Mouse (Mus musculus) lung, embryonic 16.5 days (tissue): ENCODE measurements around the gene Vmn1r233. TPM values are rescaled to one million over a fixed set of nuclear protein-coding genes. Genes with fewer than 3 reads are reported as not detected.

Source experiments
- ATAC-seq: fragments of 200-750 bp; cut with Nextera tagmentation; 2 replicates; pipeline ENCODE4 v1.8.0; 2017; ENCODE audit warnings: low read depth, mild to moderate bottlenecking, moderate library complexity
- H3K27ac ChIP-seq: fragments of 300-500 bp; sonication (generic); 2 replicates; pipeline ENCODE4 v1.5.1; 2014; ENCODE audit warnings: mild to moderate bottlenecking, control low read depth, low read length
- H3K27me3 ChIP-seq: fragments of 300-500 bp; sonication (generic); 2 replicates; pipeline ENCODE4 v1.6.1; 2014; ENCODE audit warnings: low read depth, low read length, mixed read lengths; ENCODE audit not compliant: control insufficient read depth, insufficient read depth
- H3K36me3 ChIP-seq: fragments of 300-500 bp; sonication (generic); 2 replicates; pipeline ENCODE4 v1.6.1; 2014; ENCODE audit warnings: low read length; ENCODE audit not compliant: control insufficient read depth, insufficient read depth
- H3K4me1 ChIP-seq: fragments of 300-500 bp; sonication (generic); replicated peaks from 2 replicates; pipeline ENCODE4 v1.6.1; 2014; ENCODE audit warnings: low read length, mixed read lengths; ENCODE audit not compliant: control insufficient read depth, insufficient read depth
- H3K4me2 ChIP-seq: fragments of 300-500 bp; sonication (generic); 2 replicates; pipeline ENCODE4 v1.6.1; 2014; ENCODE audit warnings: low read depth, low read length, control low read depth
- H3K4me3 ChIP-seq: fragments of 300-500 bp; sonication (generic); 2 replicates; pipeline ENCODE4 v1.5.1; 2014; ENCODE audit warnings: mild to moderate bottlenecking, low read length, control low read depth
- H3K9ac ChIP-seq: fragments of 300-500 bp; sonication (generic); 2 replicates; pipeline ENCODE4 v1.6.1; 2014; ENCODE audit warnings: low read length, control low read depth
- H3K9me3 ChIP-seq: fragments of 300-500 bp; sonication (generic); 2 replicates; pipeline ENCODE4 v1.6.1; 2016; ENCODE audit warnings: low read length; ENCODE audit not compliant: control insufficient read depth
- WGBS: fragments of 180-500 bp; shearing (Covaris S2); extraction: QIAGEN DNeasy Blood & Tissue Kit; methylation state at CpG from one replicate; pipeline ENCODE4 v1.1.7; 2014; 5-methylcytosine and 5-hydroxymethylcytosine counted together
- polyA plus RNA-seq: library from polyadenylated mRNA; unstranded; fragments of >200 nt; fragmentation: Nextera tagmentation; extraction: Ambion mirVana; gene quantifications from 2 replicates; pipeline ENCODE4 v1.2.1, GENCODE M21; 2015

The Vmn1r233 gene
- not detected in 2 replicates for polyA plus RNA-seq

DNA sequence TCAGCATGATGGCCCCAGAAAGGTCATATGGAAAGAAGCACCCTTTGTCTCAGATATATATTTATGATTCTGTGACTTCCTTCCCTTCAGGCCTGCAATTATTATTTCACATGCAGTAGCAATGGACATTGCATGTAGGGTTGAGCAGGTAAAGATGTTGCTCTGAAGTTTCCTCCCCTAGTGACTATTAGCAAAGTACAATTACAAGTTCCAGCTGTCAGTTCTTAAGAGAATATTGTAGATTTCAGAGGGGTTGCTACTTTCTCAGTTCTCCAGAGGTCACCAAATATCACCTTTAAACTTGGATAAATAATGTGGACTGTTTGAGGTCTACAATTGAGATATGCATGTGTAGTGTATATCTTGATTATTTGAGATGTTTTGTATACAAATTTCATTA lies at the start of gene Vmn1r233:
Gene Vmn1r233, minus strand, starts transcription at position 101 of the 400 bp plus-strand sequence.
- no peak within 1 kb of the TSS for H3K9ac ChIP-seq
- H3K4me3 ChIP-seq: no peak within 1 kb of the TSS
- no peaks in the 10 kb centered on the region for H3K36me3 ChIP-seq
- H3K4me2 ChIP-seq: no peak within 1 kb of the TSS
- H3K9me3 ChIP-seq: no peaks in the 10 kb centered on the region
- no peaks in the 10 kb centered on the region for H3K4me1 ChIP-seq
- H3K27me3 ChIP-seq: no peaks in the 10 kb centered on the region
- no peak within 1 kb of the TSS for H3K27ac ChIP-seq
- no peak for ATAC-seq

DNA sequence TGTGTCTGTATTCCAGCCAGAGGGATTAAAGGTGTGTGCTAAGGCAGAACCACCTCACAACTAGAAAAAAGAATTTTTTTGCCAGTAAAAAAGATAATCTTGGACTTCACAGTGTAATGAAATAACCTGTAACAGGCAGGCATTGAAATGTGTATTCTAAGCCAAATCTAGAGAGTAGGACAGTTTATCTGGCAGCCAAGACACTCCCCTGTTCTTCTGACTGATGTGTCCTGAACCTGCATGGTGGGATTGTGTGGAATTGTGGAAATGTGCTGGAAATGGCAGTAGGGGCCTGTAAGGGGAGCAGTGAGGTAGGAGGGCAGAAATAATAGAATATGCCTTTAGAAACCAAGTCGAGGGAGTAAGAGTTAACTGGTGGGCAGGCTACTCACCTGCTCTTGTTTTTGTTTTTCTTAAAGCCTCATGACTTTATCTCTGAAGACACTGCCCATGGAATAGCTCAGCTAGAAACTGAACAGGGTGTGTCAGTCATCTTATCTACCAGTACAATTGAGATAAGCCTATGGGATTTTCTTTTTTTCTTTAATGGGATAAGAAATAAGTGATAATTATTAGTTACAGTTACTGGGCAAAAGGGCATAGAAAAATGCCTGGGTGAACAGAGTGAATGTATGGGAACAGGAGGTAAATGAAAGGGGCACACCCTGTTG lies 22.3 kb upstream of the Vmn1r233 start:
- Histone ChIP-seq H3K27me3 (no peaks in the 10 kb centered on the region), H3K4me1 (no peaks in the 10 kb centered on the region), H3K9ac (no peak overlapping the region), H3K36me3 (peaks cover 35% of the 10 kb centered on the region), H3K4me3 (no peak overlapping the region), H3K27ac (no peak overlapping the region), H3K4me2 (no peak overlapping the region), H3K9me3 (no peaks in the 10 kb centered on the region)
- no peak for ATAC-seq
- WGBS: 83% methylated on average over 1 of the region's 1 CpGs

DNA sequence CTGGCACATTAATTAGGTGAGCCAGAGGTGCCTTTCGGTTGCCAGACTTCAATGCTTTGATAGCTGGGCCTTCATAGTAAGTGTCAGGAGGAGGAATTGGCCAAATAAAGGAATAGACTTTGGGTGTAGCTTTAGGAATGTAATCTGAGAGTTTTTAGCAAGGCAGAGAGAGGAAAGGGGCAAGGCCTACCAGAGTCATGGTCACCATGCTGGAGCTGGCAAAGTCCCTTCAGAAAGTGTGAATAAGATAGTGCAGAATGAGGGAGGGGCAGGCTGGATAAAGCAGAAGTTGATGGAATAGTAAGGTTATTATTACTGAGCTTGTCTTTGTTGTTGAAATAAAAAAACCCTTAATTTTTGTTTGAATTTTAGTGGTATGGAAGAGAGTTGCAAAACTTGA lies 13.5 kb upstream of the Vmn1r233 start:
- 14% methylated on average over 1 of the region's 1 CpGs for whole genome bisulfite sequencing
- H3K4me1 ChIP-seq: peaks cover 11% of the 10 kb centered on the region
- H3K4me3 ChIP-seq: peak overlapping the region; percentile 77
- peak overlapping the region; percentile 86; the same call in 1 of the 2 replicates for H3K27ac ChIP-seq
- H3K9ac ChIP-seq: peak overlapping the region; percentile 85
- H3K9me3 ChIP-seq: no peaks in the 10 kb centered on the region
- ATAC-seq: no peak
- peak overlapping the region; percentile 80 for H3K4me2 ChIP-seq
- H3K27me3 ChIP-seq: no peaks in the 10 kb centered on the region
- H3K36me3 ChIP-seq: peaks cover 15% of the 10 kb centered on the region

DNA sequence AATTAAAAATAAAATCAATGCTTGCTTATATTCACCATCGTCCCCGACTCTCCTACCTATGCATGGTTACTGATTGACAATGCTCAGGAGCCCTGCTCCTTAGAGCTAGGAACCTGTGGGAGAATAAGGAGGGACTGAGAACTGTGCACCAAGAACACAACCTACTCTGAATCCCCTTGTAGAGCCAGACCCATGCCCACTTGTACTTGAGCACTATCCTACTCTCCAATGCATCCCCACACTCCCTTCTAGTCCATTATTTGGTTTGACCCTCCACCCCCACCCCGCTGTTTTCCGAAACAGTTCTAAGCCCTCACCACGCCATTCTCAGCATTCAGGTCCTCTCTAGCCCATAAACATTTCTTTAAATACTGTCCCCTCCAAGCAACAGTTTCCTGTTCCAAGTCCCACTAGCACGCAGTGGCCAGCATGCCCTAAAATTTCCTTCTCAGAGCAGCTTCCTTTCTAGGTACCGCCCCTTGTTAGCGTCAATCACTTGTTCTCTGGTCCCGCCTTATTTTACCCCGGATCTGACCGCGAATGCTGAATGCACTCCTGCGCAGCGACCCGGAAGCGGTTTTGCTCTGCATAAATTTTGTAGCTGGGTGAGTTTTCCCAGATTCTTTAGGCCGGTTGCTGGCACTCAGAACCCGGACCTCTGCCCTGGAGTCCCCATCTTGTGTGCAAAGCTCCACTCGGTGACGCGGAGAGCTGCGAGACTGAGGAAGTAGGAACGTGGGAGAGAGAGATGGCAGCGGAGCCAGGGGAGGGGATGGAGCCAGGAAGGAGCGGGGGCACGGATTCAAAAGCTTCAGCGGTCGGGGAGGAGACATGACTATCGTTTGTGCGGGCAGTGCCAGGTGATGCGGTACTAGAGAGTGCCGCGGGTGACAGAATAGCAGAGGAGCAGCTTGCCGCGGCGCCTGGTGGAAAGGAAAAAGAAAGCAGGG lies 12.4 kb upstream of the Vmn1r233 start, which contains the start of gene Zfp160:
Gene Zfp160, plus strand, starts transcription at position 522 of the 950 bp plus-strand sequence.
- peaks cover 15% of the 10 kb centered on the region for H3K36me3 ChIP-seq
- peak; percentile 99 for ATAC-seq
- H3K9ac ChIP-seq: peak within 1 kb of the TSS; percentile 85
- H3K9me3 ChIP-seq: no peaks in the 10 kb centered on the region
- H3K4me3 ChIP-seq: peak within 1 kb of the TSS; percentile 77
- H3K27ac ChIP-seq: peak within 1 kb of the TSS; percentile 86
- peak within 1 kb of the TSS; percentile 80 for H3K4me2 ChIP-seq
- H3K27me3 ChIP-seq: no peaks in the 10 kb centered on the region
- WGBS: 5% methylated on average over 36 of the region's 36 CpGs
- peaks cover 11% of the 10 kb centered on the region for H3K4me1 ChIP-seq

DNA sequence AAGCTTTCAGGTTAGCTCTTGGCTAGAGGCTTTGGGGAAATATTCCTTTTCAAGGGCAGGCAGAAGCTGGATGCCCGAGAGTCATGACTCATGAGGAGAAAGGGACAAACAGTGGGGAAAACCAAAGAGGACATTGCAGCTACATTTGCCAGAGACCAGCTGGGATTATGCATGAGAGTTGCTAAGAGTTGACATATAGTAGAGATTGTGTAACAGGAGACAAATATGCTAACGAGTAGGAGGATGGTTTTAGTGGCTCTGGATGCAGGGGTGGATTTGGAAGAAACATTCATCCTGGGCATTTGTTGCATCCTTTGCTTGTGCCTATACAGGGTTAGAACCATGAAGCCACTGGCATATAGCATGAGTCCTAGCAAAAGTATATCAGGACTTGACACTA lies 2.5 kb downstream of the Vmn1r233 start:
- no peak overlapping the region for H3K9ac ChIP-seq
- no peak for ATAC-seq

DNA sequence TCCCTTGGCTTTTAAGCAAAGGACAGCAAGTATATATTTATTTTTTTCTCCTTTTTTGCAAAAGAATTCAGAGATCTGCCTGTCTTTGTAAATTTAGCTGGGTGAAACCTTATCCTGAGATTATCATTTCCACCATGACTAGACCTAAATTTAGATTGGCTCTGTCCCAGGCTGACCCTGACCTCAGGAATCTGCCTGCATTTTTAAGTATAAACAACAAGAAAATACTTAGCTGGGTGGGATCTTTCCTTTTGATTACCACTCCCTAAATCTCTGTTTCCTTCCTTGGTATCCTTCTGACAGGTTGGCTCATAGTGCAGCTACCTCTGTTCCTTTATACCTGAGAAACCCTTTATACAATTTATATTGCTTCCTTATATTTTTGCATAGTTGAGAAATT lies 29.6 kb downstream of the Vmn1r233 start:
- H3K4me3 ChIP-seq: no peak overlapping the region
- H3K9ac ChIP-seq: no peak overlapping the region
- H3K27me3 ChIP-seq: no peaks in the 10 kb centered on the region
- peaks cover 74% of the 10 kb centered on the region for H3K36me3 ChIP-seq
- H3K4me2 ChIP-seq: no peak overlapping the region
- no peak for ATAC-seq
- H3K27ac ChIP-seq: no peak overlapping the region
- H3K4me1 ChIP-seq: no peaks in the 10 kb centered on the region
- H3K9me3 ChIP-seq: no peaks in the 10 kb centered on the region

More for the DNA sequence above, 2.5 kb downstream of the Vmn1r233 start:
- WGBS: 64% methylated on average over 2 of the region's 2 CpGs
- no peak overlapping the region for H3K27ac ChIP-seq
- H3K9me3 ChIP-seq: no peaks in the 10 kb centered on the region
- H3K4me1 ChIP-seq: no peaks in the 10 kb centered on the region
- H3K36me3 ChIP-seq: no peaks in the 10 kb centered on the region
- H3K27me3 ChIP-seq: no peaks in the 10 kb centered on the region
- no peak overlapping the region for H3K4me2 ChIP-seq
- H3K4me3 ChIP-seq: no peak overlapping the region

- H3K27ac ChIP-seq: no peak overlapping the region
- no peak for ATAC-seq
- no peaks in the 10 kb centered on the region for H3K4me1 ChIP-seq
- no peak overlapping the region for H3K4me2 ChIP-seq
- H3K9me3 ChIP-seq: no peaks in the 10 kb centered on the region
- no peak overlapping the region for H3K9ac ChIP-seq
- H3K4me3 ChIP-seq: no peak overlapping the region
- no peaks in the 10 kb centered on the region for H3K27me3 ChIP-seq
- WGBS: 88% methylated on average over 4 of the region's 4 CpGs
- peaks cover 86% of the 10 kb centered on the region for H3K36me3 ChIP-seq
Observed at GRCm38 (mm10) chr17:20965421-20965820, 30.8 kb downstream of the Vmn1r233 start.

DNA sequence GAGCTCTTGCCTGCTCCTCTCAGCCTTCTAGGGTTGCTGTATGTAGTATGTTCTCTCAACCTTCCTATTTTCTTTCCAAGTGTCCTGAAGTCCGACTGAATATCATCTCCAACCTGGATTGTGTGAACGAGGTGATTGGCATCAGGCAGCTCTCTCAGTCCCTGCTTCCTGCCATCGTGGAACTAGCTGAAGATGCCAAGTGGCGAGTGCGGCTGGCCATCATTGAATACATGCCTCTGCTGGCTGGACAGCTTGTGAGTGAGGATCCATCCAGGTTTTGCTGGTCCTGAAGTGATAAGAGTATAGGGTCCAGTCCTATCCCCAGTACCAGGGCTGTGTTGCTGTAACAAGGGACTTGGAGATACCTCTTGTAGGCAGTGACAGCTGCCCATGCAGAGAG lies 35.9 kb downstream of the Vmn1r233 start:
- H3K4me1 ChIP-seq: no peaks in the 10 kb centered on the region
- no peaks in the 10 kb centered on the region for H3K9me3 ChIP-seq
- no peak overlapping the region for H3K4me2 ChIP-seq
- no peak overlapping the region for H3K27ac ChIP-seq
- ATAC-seq: no peak
- no peak overlapping the region for H3K4me3 ChIP-seq
- no peaks in the 10 kb centered on the region for H3K27me3 ChIP-seq
- WGBS: 92% methylated on average over 5 of the region's 5 CpGs
- H3K36me3 ChIP-seq: peaks cover 91% of the 10 kb centered on the region
- no peak overlapping the region for H3K9ac ChIP-seq

DNA sequence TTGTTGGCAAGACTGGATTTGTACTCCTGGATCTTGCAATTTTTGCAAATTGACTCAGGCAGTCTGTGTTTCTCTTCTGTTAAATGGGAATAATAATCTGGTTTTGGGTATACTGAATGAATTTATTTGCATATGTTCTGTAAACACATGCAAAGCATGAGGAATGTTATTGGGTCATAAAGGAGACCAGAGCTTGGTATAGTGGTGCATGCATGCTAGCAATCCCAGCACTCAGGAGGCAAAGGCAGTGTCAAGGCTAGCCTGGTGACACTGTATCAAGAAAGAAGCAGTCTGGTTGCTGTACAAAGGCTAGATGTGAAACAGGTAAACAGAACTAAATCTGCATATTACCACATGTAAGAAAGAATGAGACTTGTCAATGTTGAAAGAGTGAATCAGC lies 49.6 kb downstream of the Vmn1r233 start:
- H3K9me3 ChIP-seq: no peaks in the 10 kb centered on the region
- H3K27ac ChIP-seq: no peak overlapping the region
- H3K4me1 ChIP-seq: peaks cover 10% of the 10 kb centered on the region
- ATAC-seq: no peak
- H3K27me3 ChIP-seq: no peaks in the 10 kb centered on the region
- H3K9ac ChIP-seq: peak overlapping the region; percentile 92
- peak overlapping the region; percentile 92 for H3K4me3 ChIP-seq
- H3K4me2 ChIP-seq: peak overlapping the region; percentile 69
- no peaks in the 10 kb centered on the region for H3K36me3 ChIP-seq
